Mouse (Mus musculus): ENCODE results near the gene Fam241a. TPM values are rescaled to one million over a fixed set of nuclear protein-coding genes. Genes with fewer than 3 reads are reported as not detected.

Fam241a gene
- polyA plus RNA-seq, 1 experiment from 2014 or later, result 27.3 TPM

GRCm38 (mm10) chr3:127862479-127862878, 33.6 kb downstream of the Fam241a start:
- peak overlapping the region; percentile 24; the same call in 1 of the 2 replicates for H3K27ac ChIP-seq (replicated peaks)
- H3K4me1 ChIP-seq (replicated peaks; ENCODE audit: control insufficient read depth, insufficient read depth), result no peaks in the 10 kb centered on the region
- H3K9me3 ChIP-seq (ENCODE audit: control insufficient read depth, low read length), result no peaks in the 10 kb centered on the region
- TF ChIP-seq EP300 (optimal IDR thresholded peaks at IDR 0.05), result no peak
- no peaks in the 10 kb centered on the region for H3K27me3 ChIP-seq (ENCODE audit: control insufficient read depth, insufficient read depth, low read length)
- ATAC-seq (ENCODE audit: low FRiP score, low TSS enrichment), result no peak
- DNase-seq (ENCODE audit: low spot score), result no peak
- no peak overlapping the region for H3K4me2 ChIP-seq (replicated peaks; ENCODE audit: low read depth)
- no peak overlapping the region for H3K4me3 ChIP-seq (ENCODE audit: low read depth, low read length)
- WGBS, result 52% methylated on average over 4 of the region's 4 CpGs
- no peaks in the 10 kb centered on the region for H3K36me3 ChIP-seq (ENCODE audit: control insufficient read depth, insufficient read depth, low read length)
- H3K9ac ChIP-seq (ENCODE audit: low read length), result no peak overlapping the region

GRCm38 (mm10) chr3:127861340-127861739, 34.8 kb downstream of the Fam241a start:
- ATAC-seq (ENCODE audit: low FRiP score, low TSS enrichment), result peak; percentile 90

GRCm38 (mm10) chr3:127853431-127854206, 42.5 kb downstream of the Fam241a start:
- Histone ChIP-seq H3K9me3 (ENCODE audit: control insufficient read depth, low read length) (no peaks in the 10 kb centered on the region), H3K4me1 (replicated peaks; ENCODE audit: control insufficient read depth, insufficient read depth) (no peaks in the 10 kb centered on the region), H3K4me2 (replicated peaks; ENCODE audit: low read depth) (peak overlapping the region; percentile 34), H3K36me3 (ENCODE audit: control insufficient read depth, insufficient read depth, low read length) (no peaks in the 10 kb centered on the region), H3K27me3 (ENCODE audit: control insufficient read depth, insufficient read depth, low read length) (no peaks in the 10 kb centered on the region), H3K9ac (ENCODE audit: low read length) (no peak overlapping the region), H3K4me3 (ENCODE audit: low read depth, low read length) (no peak overlapping the region), H3K27ac (replicated peaks) (no peak overlapping the region)
- TF ChIP-seq CTCF (IDR thresholded peaks at IDR 0.05; ENCODE audit: low read depth), result peak; percentile 96
- TF ChIP-seq EP300 (optimal IDR thresholded peaks at IDR 0.05), result no peak
- WGBS, result 24% methylated on average over 15 of the region's 15 CpGs
- DNase-seq (ENCODE audit: low spot score) (peak; percentile 84), ATAC-seq (ENCODE audit: low FRiP score, low TSS enrichment) (peak; percentile 70)

More at GRCm38 (mm10) chr3:127861340-127861739, 34.8 kb downstream of the Fam241a start:
- H3K4me3 ChIP-seq (ENCODE audit: low read depth, low read length), result no peak overlapping the region
- H3K36me3 ChIP-seq (ENCODE audit: control insufficient read depth, insufficient read depth, low read length), result no peaks in the 10 kb centered on the region
- H3K27ac ChIP-seq (replicated peaks), result peak overlapping the region; percentile 82
- DNase-seq (ENCODE audit: low spot score), result peak; percentile 41
- no peaks in the 10 kb centered on the region for H3K4me1 ChIP-seq (replicated peaks; ENCODE audit: control insufficient read depth, insufficient read depth)
- no peaks in the 10 kb centered on the region for H3K27me3 ChIP-seq (ENCODE audit: control insufficient read depth, insufficient read depth, low read length)
- WGBS, result 57% methylated on average over 11 of the region's 11 CpGs
- H3K9me3 ChIP-seq (ENCODE audit: control insufficient read depth, low read length), result no peaks in the 10 kb centered on the region
- H3K9ac ChIP-seq (ENCODE audit: low read length), result no peak overlapping the region
- 0 out of 2 replicates have a peak overlapping the region, but pooled peaks have one; percentile 9 for H3K4me2 ChIP-seq (replicated peaks; ENCODE audit: low read depth)
- TF ChIP-seq CTCF (IDR thresholded peaks at IDR 0.05; ENCODE audit: low read depth) (no peak), EP300 (optimal IDR thresholded peaks at IDR 0.05) (peak; percentile 51)

GRCm38 (mm10) chr3:127852722-127853121, 43.4 kb downstream of the Fam241a start:
- no peak for DNase-seq (ENCODE audit: low spot score)
- Histone ChIP-seq H3K4me3 (ENCODE audit: low read depth, low read length) (no peak overlapping the region), H3K36me3 (ENCODE audit: control insufficient read depth, insufficient read depth, low read length) (no peaks in the 10 kb centered on the region), H3K27me3 (ENCODE audit: control insufficient read depth, insufficient read depth, low read length) (no peaks in the 10 kb centered on the region), H3K9ac (ENCODE audit: low read length) (no peak overlapping the region), H3K4me2 (replicated peaks; ENCODE audit: low read depth) (no peak overlapping the region), H3K9me3 (ENCODE audit: control insufficient read depth, low read length) (no peaks in the 10 kb centered on the region), H3K27ac (replicated peaks) (no peak overlapping the region), H3K4me1 (replicated peaks; ENCODE audit: control insufficient read depth, insufficient read depth) (no peaks in the 10 kb centered on the region)
- no peak for ATAC-seq (ENCODE audit: low FRiP score, low TSS enrichment)
- WGBS, result 76% methylated on average over 9 of the region's 9 CpGs
- TF ChIP-seq EP300 (optimal IDR thresholded peaks at IDR 0.05), result no peak

GRCm38 (mm10) chr3:127850776-127851646, 45.1 kb downstream of the Fam241a start:
- DNase-seq (ENCODE audit: low spot score) (peak; percentile 37), ATAC-seq (ENCODE audit: low FRiP score, low TSS enrichment) (peak; percentile 77)
- peak overlapping the region; percentile 58 for H3K27ac ChIP-seq (replicated peaks)
- H3K4me1 ChIP-seq (replicated peaks; ENCODE audit: control insufficient read depth, insufficient read depth), result no peaks in the 10 kb centered on the region
- no peak overlapping the region for H3K9ac ChIP-seq (ENCODE audit: low read length)
- H3K27me3 ChIP-seq (ENCODE audit: control insufficient read depth, insufficient read depth, low read length), result no peaks in the 10 kb centered on the region
- WGBS, result 52% methylated on average over 9 of the region's 9 CpGs
- TF ChIP-seq EP300 (optimal IDR thresholded peaks at IDR 0.05) (no peak), CTCF (IDR thresholded peaks at IDR 0.05; ENCODE audit: low read depth) (no peak)
- H3K36me3 ChIP-seq (ENCODE audit: control insufficient read depth, insufficient read depth, low read length), result no peaks in the 10 kb centered on the region
- no peaks in the 10 kb centered on the region for H3K9me3 ChIP-seq (ENCODE audit: control insufficient read depth, low read length)
- no peak overlapping the region for H3K4me3 ChIP-seq (ENCODE audit: low read depth, low read length)
- no peak overlapping the region for H3K4me2 ChIP-seq (replicated peaks; ENCODE audit: low read depth)
